Mouse (Mus musculus): ENCODE data around the gene Acss1.

Gene Acss1

DNA sequence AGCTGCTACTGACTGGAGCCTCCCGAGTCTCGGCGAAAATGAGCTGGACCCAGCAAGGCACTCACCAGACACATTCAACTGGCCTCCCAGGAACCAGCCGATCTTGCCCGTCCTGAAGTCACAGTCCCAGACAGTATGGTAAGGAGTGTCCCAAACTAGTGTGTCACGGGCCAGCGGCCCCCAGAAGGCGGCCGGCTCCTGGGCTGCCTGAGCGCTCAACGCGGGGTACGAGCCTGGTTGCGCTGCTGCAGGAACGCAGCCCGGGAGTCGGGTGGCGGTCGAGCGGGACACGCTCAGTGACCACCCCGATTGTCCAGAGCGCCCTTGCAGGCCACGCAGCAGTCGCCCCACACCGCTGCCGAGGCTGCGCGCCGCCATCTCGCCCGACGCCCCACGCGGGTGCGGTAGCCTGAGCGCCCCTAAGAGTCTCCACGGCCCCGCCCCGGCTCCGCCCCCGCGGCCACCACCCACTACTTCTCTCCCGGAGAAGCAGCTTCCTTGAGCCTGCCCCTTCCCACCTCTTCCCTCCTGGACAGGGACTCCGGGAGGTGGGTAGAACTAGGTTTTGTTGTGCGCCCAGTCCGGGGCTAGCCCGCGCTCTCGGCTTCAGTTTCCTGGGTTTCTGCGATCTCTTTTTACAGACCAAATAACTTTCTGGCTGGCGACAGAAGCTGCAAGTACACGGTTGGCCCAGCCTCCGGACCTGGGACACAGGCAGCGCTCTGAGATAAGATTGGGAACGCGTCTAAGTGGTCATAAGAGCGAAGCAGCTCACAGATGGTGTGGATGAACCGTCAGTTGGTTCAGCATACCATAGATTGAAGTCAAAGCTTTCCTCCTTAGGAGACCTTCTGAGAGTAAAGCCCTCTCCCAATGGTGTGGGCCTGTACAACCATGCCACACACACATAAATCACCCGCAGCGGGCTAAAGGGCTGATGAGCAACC is at the start of gene Acss1:
Acss1 (minus strand) TSS at position 681 of the 947 bp plus-strand sequence.
- DNase-seq = peak; percentile 88

- no peak for DNase-seq
These were observed 43.9 kb upstream of the Acss1 start for GRCm38 (mm10) chr2:150712167-150712674.

DNA sequence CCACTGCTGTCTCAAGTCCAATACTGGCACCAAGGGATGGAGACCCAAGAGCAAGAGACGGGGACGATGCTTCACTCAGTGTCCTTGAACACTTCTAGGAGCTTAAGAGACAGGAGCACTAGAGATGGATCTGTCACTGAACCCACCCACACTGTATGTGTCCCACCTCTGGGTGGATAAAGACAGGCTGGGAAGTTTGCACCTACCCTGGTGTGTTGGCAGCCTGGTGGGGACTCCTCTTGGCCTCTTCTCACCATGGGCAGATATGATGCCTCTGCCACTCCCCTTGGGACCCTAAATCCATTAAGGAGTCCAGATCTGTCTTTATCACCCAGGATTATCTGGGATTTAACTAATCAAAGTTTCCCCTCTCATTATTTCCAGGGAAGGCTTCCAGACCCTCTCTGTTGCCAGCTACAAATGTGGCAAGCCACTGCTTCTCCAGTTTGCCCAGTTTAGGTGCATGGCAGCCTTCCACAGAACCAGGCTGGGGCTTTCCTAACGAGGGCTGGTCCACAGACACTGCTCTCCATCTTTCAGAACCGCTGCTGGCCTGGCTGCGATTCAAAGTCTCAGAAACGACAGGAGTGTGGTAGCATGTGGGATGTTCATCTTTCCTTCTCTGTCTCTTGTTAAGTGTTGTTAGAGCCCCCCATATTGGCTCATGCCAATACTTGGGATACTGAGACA is 23.3 kb upstream of the Acss1 start:
- DNase-seq = no peak

DNA sequence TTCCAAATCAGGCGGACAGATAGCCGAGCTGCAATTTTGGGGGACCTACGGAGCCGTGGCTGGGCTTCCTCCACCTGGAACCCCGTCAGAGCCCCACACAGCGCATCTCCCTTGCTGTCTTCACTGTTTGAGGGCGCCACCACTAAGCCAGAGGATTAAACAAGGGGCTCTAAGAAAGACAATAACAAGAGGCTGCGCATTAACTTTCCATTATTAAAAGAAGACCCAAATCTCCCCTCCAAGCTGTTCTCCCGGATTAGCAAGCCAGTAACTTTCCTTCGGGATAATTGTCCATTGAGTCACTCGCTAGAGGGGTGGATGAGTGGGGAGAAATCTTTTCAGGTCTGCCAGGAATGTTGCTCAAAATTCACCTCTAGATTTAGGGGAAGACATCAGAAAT is 21.9 kb upstream of the Acss1 start:
- no peak for DNase-seq

DNA sequence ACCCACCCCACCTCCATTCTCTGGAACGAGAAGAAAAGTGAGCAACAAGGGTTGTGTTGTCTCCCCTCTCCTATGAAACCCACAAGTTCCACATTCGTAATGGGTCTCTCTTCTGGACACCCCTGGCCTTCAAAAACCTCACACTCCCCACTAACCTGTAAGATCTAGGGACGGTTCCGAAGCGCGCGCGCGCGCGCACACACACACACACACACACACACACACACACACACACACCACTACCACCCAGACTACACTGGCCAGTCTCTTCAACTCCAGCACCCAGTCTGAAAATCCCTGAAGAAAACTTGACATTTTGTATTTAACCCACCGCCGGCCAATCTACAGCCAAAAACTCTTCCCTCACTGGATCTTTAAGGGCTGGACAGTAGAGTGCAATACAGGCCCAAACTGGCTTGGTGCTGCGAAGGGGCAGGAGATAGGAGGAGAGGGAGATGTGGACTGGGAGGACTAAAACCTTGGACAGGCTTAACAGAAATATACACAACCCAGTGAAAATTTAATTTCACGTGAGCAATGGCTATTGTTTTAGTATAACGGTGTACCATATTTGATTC is 21.0 kb upstream of the Acss1 start, which contains the start of gene Vsx1:
Vsx1 (minus strand) TSS at position 138 of the 578 bp plus-strand sequence.
- DNase-seq = no peak

GRCm38 (mm10) chr2:150688541-150689186 is 20.4 kb upstream of the Acss1 start:
- peak; percentile 65 for DNase-seq

DNA sequence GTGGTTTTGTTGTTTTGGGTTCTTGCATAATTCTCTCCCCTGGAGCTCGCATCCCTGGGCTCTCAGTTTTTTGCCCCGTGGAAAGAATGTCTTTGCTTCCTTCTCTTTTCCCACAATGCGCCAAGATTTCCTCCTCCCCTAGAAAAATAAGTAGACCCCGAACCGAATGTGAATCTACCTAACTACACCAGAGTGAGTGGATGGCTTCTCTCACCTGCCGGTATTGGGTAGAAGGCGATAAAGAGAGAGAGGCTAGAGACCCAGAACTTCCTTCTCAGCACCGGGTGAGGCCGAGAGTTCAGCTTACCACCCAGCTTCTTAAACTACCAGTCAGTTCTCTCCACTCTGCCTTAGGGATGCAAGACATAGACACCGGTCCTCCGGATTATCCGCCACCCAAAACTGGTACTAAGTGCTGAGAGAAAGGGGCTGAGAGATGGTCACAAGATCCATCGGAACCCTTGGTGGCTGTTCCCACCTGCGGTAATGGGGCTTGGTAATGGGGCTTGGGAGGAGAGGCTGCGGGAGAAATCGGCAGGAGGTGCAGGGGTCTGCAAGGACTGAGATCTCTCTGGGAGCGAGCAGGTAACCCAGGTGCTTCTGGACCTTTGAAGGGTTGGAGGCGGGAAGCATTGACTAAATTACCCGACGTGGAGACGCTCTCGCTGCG is 19.7 kb upstream of the Acss1 start:
- no peak for DNase-seq

GRCm38 (mm10) chr2:150685389-150685788 is 17.1 kb upstream of the Acss1 start:
- no peak for DNase-seq

DNA sequence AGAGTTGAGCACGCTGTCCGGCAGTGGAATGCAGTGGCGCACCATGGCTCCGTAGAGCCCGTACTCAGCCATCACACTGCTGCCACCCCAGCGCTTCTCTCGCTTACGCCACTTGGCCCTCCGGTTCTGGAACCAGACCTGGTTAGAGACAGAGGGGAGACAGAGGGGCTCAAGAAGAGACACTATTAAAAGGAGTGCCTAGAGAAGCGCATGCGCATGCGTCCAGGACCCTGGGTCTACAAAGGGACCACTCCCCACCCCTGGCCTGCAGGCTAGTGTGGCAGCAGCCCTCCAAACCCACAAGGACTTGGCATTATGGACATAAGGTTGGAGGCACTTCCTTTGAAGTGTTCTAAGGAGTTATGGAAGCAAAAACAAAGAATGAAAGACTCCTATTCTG is 16.2 kb upstream of the Acss1 start:
- DNase-seq = no peak

DNA sequence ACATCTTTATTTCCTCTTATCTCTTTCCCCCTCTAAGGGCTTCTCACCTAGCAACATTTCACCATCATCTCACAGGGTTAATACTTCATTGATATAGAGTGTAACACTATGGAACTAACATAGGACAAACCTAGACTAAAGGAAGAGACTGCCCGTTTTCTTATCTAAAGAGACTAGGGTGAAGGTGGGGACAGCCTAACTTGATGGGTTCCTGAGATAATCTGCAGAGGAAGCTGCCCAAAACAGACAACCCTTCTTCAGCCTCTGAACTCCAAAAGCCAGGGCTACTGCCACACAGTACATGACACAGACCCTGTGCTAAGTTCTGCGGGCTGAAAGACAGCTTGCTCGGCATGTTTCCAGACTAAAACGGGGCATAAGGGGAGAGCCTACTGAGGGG is 13.3 kb upstream of the Acss1 start:
- no peak for DNase-seq

- peak; percentile 77 for DNase-seq
These were observed 10.1 kb upstream of the Acss1 start for GRCm38 (mm10) chr2:150678392-150678791.

GRCm38 (mm10) chr2:150675525-150675924 is 7.2 kb upstream of the Acss1 start:
- no peak for DNase-seq

DNA sequence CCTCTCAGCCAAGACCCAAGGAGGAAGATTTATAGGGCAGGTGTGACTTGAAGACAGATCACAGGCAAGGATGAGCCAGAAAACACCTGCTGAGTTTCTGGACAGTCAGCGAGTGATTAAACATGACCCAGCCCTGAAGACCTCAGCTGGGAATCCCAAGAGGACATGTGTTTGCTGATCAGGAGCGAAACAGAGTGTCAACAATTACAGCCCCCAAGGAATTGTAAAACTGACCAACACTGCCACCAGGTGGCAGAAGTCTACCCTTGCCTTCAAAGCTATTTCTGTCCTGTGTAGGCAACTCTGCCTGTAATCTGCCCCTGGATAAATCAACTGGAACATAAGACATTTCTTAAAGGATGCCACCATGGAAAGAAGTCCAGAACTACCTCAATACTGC is 6.6 kb upstream of the Acss1 start:
- peak; percentile 72 for DNase-seq

DNA sequence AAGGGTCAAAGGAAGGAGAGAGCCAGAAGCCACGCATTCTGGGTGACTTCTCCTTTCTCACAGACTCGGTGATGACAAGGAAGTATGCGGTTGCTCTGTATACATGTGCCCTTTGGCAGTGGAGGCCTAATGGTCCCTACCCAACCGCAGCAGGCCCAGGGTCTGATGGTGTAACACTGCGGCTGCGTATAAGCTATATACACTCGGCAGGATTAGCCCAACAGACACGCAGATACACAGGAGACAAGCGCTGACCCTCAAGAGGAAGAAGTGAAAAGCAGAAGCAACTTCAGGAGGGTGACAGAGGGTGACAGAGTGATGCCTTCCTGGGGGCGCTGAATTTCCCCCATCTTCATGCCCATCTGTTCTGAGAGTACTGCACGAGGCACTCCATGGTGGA is 5.6 kb upstream of the Acss1 start:
- no peak for DNase-seq

GRCm38 (mm10) chr2:150671609-150672290 is 3.5 kb upstream of the Acss1 start:
- no peak for DNase-seq

GRCm38 (mm10) chr2:150670926-150671325 is 2.6 kb upstream of the Acss1 start:
- DNase-seq = no peak

- no peak for DNase-seq
These were observed 1.2 kb upstream of the Acss1 start for GRCm38 (mm10) chr2:150669454-150670045.

GRCm38 (mm10) chr2:150668956-150669355 is 656 bp upstream of the Acss1 start:
- no peak for DNase-seq

DNA sequence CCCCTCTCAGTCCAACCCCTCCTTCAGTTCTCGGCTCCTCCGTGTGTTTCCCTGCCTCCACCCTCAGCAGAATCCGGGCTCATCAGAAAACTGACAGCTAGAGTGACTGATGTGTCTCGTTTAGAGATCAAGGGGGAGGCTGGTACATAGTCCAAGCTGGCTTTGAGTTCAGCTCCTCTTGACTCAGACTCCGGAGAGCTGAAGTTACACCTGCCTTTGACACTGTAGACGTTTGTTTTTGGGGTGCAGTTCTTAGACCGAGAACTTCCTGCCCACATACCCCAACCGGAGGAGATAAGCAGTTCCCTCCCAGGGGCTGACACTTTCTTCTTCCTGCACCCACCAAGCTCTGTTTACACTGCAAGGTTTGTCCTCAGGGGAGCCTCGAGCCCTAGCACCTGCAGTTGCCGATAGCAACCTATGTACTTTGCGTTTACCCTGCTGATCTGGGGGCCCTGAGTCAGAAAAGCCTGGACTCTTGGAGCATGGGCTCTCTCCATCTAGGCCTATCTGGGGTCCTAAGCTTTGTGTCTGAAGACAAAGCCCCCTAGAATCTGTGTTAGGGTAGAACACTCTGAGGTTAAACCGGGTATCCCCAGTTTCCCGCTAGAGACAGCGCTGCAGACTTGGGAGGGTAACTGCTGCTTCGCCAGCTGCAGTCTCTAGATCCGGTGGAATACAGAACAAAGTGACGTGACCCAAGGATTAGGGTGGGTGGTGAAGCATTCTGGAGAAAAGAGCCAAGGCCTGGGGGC is 1.1 kb downstream of the Acss1 start:
- peak; percentile 60 for DNase-seq

DNA sequence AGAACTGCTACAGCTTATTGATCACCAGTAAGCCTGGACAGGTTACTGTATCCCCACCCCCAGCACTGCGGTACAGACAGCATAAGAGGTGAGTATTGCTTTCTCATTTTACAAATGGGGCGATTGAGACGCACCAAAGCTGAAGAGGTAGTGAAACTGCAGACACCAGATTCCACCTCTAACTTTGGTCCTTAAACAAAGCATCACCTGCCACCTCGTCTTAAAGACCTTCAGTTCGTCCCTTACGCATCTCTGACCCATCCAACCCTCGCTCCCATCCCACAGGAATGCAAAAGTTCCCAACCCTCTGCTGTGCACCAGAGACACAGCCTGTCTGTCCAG is 1.6 kb downstream of the Acss1 start:
- DNase-seq = no peak
